ENCODE assay signal across 26 mouse cellular contexts in the genomic region with DNA sequence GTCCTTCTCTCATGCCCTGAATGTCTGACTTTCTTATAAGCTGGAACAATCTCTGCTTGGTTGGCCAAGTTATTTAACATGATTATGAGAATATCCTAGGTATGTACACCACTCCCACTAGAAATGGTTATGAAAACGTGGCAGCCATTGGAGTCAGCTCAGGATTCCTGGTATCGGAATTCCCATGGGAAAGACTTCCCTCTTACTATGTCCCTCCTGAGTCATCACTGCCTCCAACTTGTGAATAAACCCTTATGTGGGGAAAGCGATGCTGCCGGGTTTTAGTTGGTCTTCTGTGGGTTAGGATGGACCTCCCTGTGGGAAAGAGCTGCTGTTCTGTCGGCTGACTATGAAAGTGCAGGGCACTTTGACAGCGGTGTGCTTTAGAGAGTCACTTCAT. TPM values are rescaled to one million over a fixed set of nuclear protein-coding genes. Genes with fewer than 3 reads are reported as not detected.
DNase-seq lines count a peak whose midpoint lies in the region; ATAC-seq and TF ChIP-seq lines count a peak whose summit lies in the region.
"Had no signal": no experiment of that assay in that cellular context is flagged by ENCODE, and none has a peak within 500 bp of the region (broad histone marks: within the 10 kb centered on the region; RNA-seq: fewer than 3 reads in every experiment).

No protein-coding gene starts in this region.

- no peak overlapping the region for H3K4me2 ChIP-seq in liver, embryonic 11.5 days
- H3K4me2 ChIP-seq in liver, postnatal 0 days (ENCODE audit: low read depth, low read length) = no peak overlapping the region
- H3K4me2 ChIP-seq in myocyte (ENCODE audit: low read depth) = peak overlapping the region; percentile 46
- H3K4me2 ChIP-seq: embryonic facial prominence, embryonic 13.5 days; embryonic facial prominence, embryonic 15.5 days; forebrain, embryonic 13.5 days; forebrain, embryonic 15.5 days had no signal

- no peaks in the 10 kb centered on the region for H3K4me1 ChIP-seq in liver, embryonic 11.5 days (replicated peaks; ENCODE audit: control insufficient read depth, insufficient read depth, low read length)
- no peaks in the 10 kb centered on the region for H3K4me1 ChIP-seq in liver, postnatal 0 days (ENCODE audit: insufficient read depth)
- H3K4me1 ChIP-seq: forebrain, embryonic 13.5 days; forebrain, embryonic 15.5 days had no signal

- no peaks in the 10 kb centered on the region for H3K36me3 ChIP-seq in liver, embryonic 11.5 days (ENCODE audit: control insufficient read depth, insufficient read depth, low read length)
- peaks cover 4% of the 10 kb centered on the region; the same call in 1 of the 2 replicates for H3K36me3 ChIP-seq in liver, postnatal 0 days (replicated peaks; ENCODE audit: insufficient read depth, low read length)
- H3K36me3 ChIP-seq in myocyte (ENCODE audit: control insufficient read depth, insufficient read depth) = no peaks in the 10 kb centered on the region
- H3K36me3 ChIP-seq: embryonic facial prominence, embryonic 15.5 days; forebrain, embryonic 15.5 days had no signal

- no peak overlapping the region for H3ac ChIP-seq in myocyte (ENCODE audit: control insufficient read depth, insufficient read length)

- no peak overlapping the region for H3K4me3 ChIP-seq in liver, embryonic 11.5 days (ENCODE audit: low read depth, low read length)
- no peak overlapping the region for H3K4me3 ChIP-seq in liver, postnatal 0 days (ENCODE audit: low read depth, low read length)
- H3K4me3 ChIP-seq in myocyte = no peak overlapping the region
- H3K4me3 ChIP-seq: embryonic facial prominence, embryonic 13.5 days; embryonic facial prominence, embryonic 15.5 days; forebrain, embryonic 13.5 days; forebrain, embryonic 15.5 days had no signal

- H3K9me3 ChIP-seq in liver, embryonic 11.5 days (ENCODE audit: control insufficient read depth, low read length) = no peaks in the 10 kb centered on the region
- no peaks in the 10 kb centered on the region for H3K9me3 ChIP-seq in liver, postnatal 0 days (ENCODE audit: low read length)
- H3K9me3 ChIP-seq: embryonic facial prominence, embryonic 13.5 days; embryonic facial prominence, embryonic 15.5 days; forebrain, embryonic 13.5 days; forebrain, embryonic 15.5 days; G1E had no signal

- no peak overlapping the region for H3K27ac ChIP-seq in liver, embryonic 11.5 days (ENCODE audit: low read depth, low read length)
- H3K27ac ChIP-seq in liver, postnatal 0 days (ENCODE audit: low read depth) = no peak overlapping the region
- H3K27ac ChIP-seq: embryonic facial prominence, embryonic 13.5 days; embryonic facial prominence, embryonic 15.5 days; forebrain, embryonic 13.5 days; forebrain, embryonic 15.5 days had no signal

- no peak for TF ChIP-seq POLR2A in myocyte (IDR thresholded peaks at IDR 0.05; ENCODE audit: insufficient read length, low read depth)

- TF ChIP-seq EP300 in liver, postnatal 0 days (IDR thresholded peaks at IDR 0.05; ENCODE audit: low read depth) = no peak

- TF ChIP-seq CTCF in liver, postnatal 0 days (IDR thresholded peaks at IDR 0.05; ENCODE audit: low read depth) = no peak

- no peaks in the 10 kb centered on the region for H3K79me2 ChIP-seq in myocyte (ENCODE audit: control insufficient read depth, insufficient read depth)

- DNase-seq in liver, embryonic 11.5 days (ENCODE audit: low spot score) = peak; percentile 12
- no peak for DNase-seq in liver, postnatal 0 days
- DNase-seq in 3134 (ENCODE audit: extremely low read depth, insufficient read length, low spot score) (peak; percentile 44), NIH3T3 (ENCODE audit: low read depth) (peak; percentile 71)
- no peak for DNase-seq in adrenal gland, adult 2 months
- no peak for DNase-seq in layer of hippocampus, postnatal 25 days (ENCODE audit: extremely low spot score in 1 of 2, low spot score in 1 of 2)
- DNase-seq: adrenal gland, adult 8-10 months; adrenal gland, postnatal 14 days; adrenal gland, postnatal 36 days; B cell, adult 2 months; cerebellum, adult 11-12 months; cerebellum, adult 2 months; cerebellum, adult 9-10 months; cerebellum, postnatal 10 days; cerebellum, postnatal 25 days; embryo, embryonic 11 days; forebrain, postnatal 0 days had no signal

- no peak overlapping the region for H3K9ac ChIP-seq in liver, embryonic 11.5 days (ENCODE audit: low read depth, low read length)
- H3K9ac ChIP-seq in liver, postnatal 0 days (replicated peaks) = no peak overlapping the region
- H3K9ac ChIP-seq: embryonic facial prominence, embryonic 13.5 days; embryonic facial prominence, embryonic 15.5 days; forebrain, embryonic 13.5 days; forebrain, embryonic 15.5 days; forebrain, postnatal 0 days had no signal

- ATAC-seq in liver, embryonic 11.5 days (replicated peaks; ENCODE audit: low FRiP score) = no peak
- no peak for ATAC-seq in liver, postnatal 0 days
- ATAC-seq: CD4-positive, CD25-positive, alpha-beta regulatory T cell, adult 4 months; forebrain, embryonic 13.5 days; forebrain, embryonic 15.5 days; forebrain, postnatal 0 days had no signal

- 88% methylated on average over 6 of the region's 6 CpGs for WGBS in liver, embryonic 11.5 days
- 90% methylated on average over 6 of the region's 6 CpGs for WGBS in liver, postnatal 0 days (ENCODE audit: insufficient replicate concordance)

- H3K27me3 ChIP-seq in liver, embryonic 11.5 days (replicated peaks; ENCODE audit: control insufficient read depth, insufficient read depth, low read length) = no peaks in the 10 kb centered on the region
- no peaks in the 10 kb centered on the region for H3K27me3 ChIP-seq in liver, postnatal 0 days (ENCODE audit: insufficient read depth, low read length)
- H3K27me3 ChIP-seq in myocyte (ENCODE audit: control insufficient read depth, insufficient read depth, insufficient read length) = no peaks in the 10 kb centered on the region
- H3K27me3 ChIP-seq: CH12.LX; embryonic facial prominence, embryonic 13.5 days; embryonic facial prominence, embryonic 15.5 days; forebrain, embryonic 13.5 days; forebrain, embryonic 15.5 days had no signal

TF ChIP-seq in myocyte, 11 proteins besides CTCF, POLR2A, EP300 and RAD21:
- TF ChIP-seq POLR2AphosphoS2 (IDR thresholded peaks at IDR 0.05; ENCODE audit: insufficient read length, low read depth) (no peak), REST (IDR thresholded peaks at IDR 0.05; ENCODE audit: insufficient read depth, insufficient read length) (no peak), USF1 (IDR thresholded peaks at IDR 0.05; ENCODE audit: low read depth) (no peak), E2F4 (IDR thresholded peaks at IDR 0.05; ENCODE audit: insufficient read depth) (no peak), CEBPB (IDR thresholded peaks at IDR 0.05; ENCODE audit: insufficient read depth, poor library complexity, severe bottlenecking) (no peak), TCF3 (IDR thresholded peaks at IDR 0.05; ENCODE audit: insufficient read length, low read depth) (no peak), MYOG (IDR thresholded peaks at IDR 0.05; ENCODE audit: control insufficient read depth in 1 of 3, insufficient read depth in 1 of 3, insufficient read length in 2 of 3, low read depth in 2 of 3) (no peak), MYOD1 (IDR thresholded peaks at IDR 0.05; ENCODE audit: control insufficient read depth in 1 of 3, insufficient read length in 2 of 3, low read depth in 2 of 3) (no peak), TCF12 (IDR thresholded peaks at IDR 0.05; ENCODE audit: insufficient read depth, poor library complexity, severe bottlenecking) (no peak), MAX (IDR thresholded peaks at IDR 0.05; ENCODE audit: low read depth) (no peak), SRF (IDR thresholded peaks at IDR 0.05; ENCODE audit: control insufficient read depth, insufficient read length, low read depth) (no peak)

RNA-seq across cellular contexts. Expression of a gene that starts 56.8 kb away (rescaled TPM):
- polyA plus RNA-seq in liver, embryonic 11.5 days (2014; fragmentation: Nextera tagmentation; extraction: Ambion mirVana) = 8.0 and 8.8 TPM in 2 replicates
- polyA plus RNA-seq in liver, postnatal 0 days (2015; fragmentation: Nextera tagmentation; extraction: Ambion mirVana) = 2.7 and 3.0 TPM in 2 replicates
- 1.9 TPM for polyA plus RNA-seq in myocyte (2012; fragmentation: generic; extraction: Trizol)
- total RNA-seq in adrenal gland, adult 2 months (2021) = 10 to 100 TPM; 11.2 to 15.1 TPM
- polyA plus RNA-seq in adrenal gland, adult 2 months (2012; rRNA removed) = 5.7 and 7.9 TPM in 2 replicates
- total RNA-seq in layer of hippocampus, postnatal 25 days (2021) = 10 to 100 TPM; 11.2 to 12.4 TPM

RNA-seq across cellular contexts. Expression of a gene that starts 57.0 kb away (rescaled TPM):
- not detected in 2 replicates for polyA plus RNA-seq in liver, embryonic 11.5 days (2014; fragmentation: Nextera tagmentation; extraction: Ambion mirVana)
- 0.06 and 0.09 TPM in 2 replicates for polyA plus RNA-seq in liver, postnatal 0 days (2015; fragmentation: Nextera tagmentation; extraction: Ambion mirVana)
- polyA plus RNA-seq in myocyte (2012; fragmentation: generic; extraction: Trizol) = not detected
- under 1 TPM; 0.14 TPM for total RNA-seq in adrenal gland, adult 2 months (2021)
- 0.18 TPM in 1 of 2 replicates, not detected in the other for polyA plus RNA-seq in adrenal gland, adult 2 months (2012; rRNA removed)
- under 1 TPM; 0.20 to 0.47 TPM for total RNA-seq in layer of hippocampus, postnatal 25 days (2021)
- total RNA-seq: common myeloid progenitor, adult 5-6 weeks had no signal
- polyA plus RNA-seq: embryonic facial prominence, embryonic 13.5 days; G1E had no signal

Comparison
In these comparisons a context has a peak if more than half of its experiments do, and no peak if none do; other contexts are left out.
1. DNase-seq: peak in liver, embryonic 11.5 days (single experiment), 3134 (single experiment) and NIH3T3 (single experiment); none in liver, postnatal 0 days (single experiment), adrenal gland, adult 2 months (single experiment) and layer of hippocampus, postnatal 25 days (0 of 2).